Mouse (Mus musculus) heart, embryonic 14.5 days (tissue): ENCODE data around the gene Atp5b. TPM values are rescaled to one million over a fixed set of nuclear protein-coding genes. Genes with fewer than 3 reads are reported as not detected.
"Not testable (repeated sequence)": the region's sequence is repeated elsewhere in the genome, so short reads cannot be mapped to it uniquely, and the experiment has no call there.

Experiments
- ATAC-seq: fragments of 200-750 bp; cut with Nextera tagmentation; 2 replicates; pipeline ENCODE4 v1.8.0; 2017; ENCODE audit warnings: low read depth, moderate TSS enrichment; ENCODE audit not compliant: insufficient number of reproducible peaks, insufficient read depth, low FRiP score
- H3K27ac ChIP-seq, 2 experiments: fragments of 200-500 bp in 1 of 2; fragments of 300-500 bp in 1 of 2; sonication (generic) in 1 of 2; replicated peaks in 1 of 2; 2 replicates each; pipeline ENCODE4 v1.5.1; 2012 to 2014; ENCODE audit warnings: low read depth in 2 of 2, low read length in 2 of 2, control low read depth in 1 of 2, mild to moderate bottlenecking in 1 of 2, mixed read lengths in 1 of 2; ENCODE audit not compliant: control insufficient read depth in 1 of 2, insufficient read depth in 1 of 2
- H3K27me3 ChIP-seq: fragments of 300-500 bp; sonication (generic); 2 replicates; pipeline ENCODE4 v1.6.1; 2014; ENCODE audit warnings: mild to moderate bottlenecking, low read length, control low read depth; ENCODE audit not compliant: control insufficient read depth, insufficient read depth
- H3K36me3 ChIP-seq: fragments of 300-500 bp; sonication (generic); 2 replicates; pipeline ENCODE4 v1.6.1; 2014; ENCODE audit warnings: mild to moderate bottlenecking, control low read depth, low read length, mixed read lengths; ENCODE audit not compliant: control insufficient read depth, insufficient read depth
- H3K4me1 ChIP-seq, 2 experiments: fragments of 200-500 bp in 1 of 2; fragments of 300-500 bp in 1 of 2; sonication (generic) in 1 of 2; 2 replicates each; pipeline ENCODE4 v1.6.1; 2012 to 2014; ENCODE audit warnings: low read length in 2 of 2, control low read depth in 1 of 2, mixed read lengths in 1 of 2; ENCODE audit not compliant: control insufficient read depth in 2 of 2, insufficient read depth in 2 of 2
- H3K4me2 ChIP-seq: fragments of 300-500 bp; sonication (generic); 2 replicates; pipeline ENCODE4 v1.6.1; 2014; ENCODE audit warnings: mild to moderate bottlenecking, low read length
- H3K4me3 ChIP-seq, 2 experiments: fragments of 200-500 bp in 1 of 2; fragments of 300-500 bp in 1 of 2; sonication (generic) in 1 of 2; 2 replicates each; pipeline ENCODE4 v1.5.1; 2012 to 2014; ENCODE audit warnings: low read length in 2 of 2, mild to moderate bottlenecking in 2 of 2, control low read depth in 1 of 2, low read depth in 1 of 2, moderate library complexity in 1 of 2; ENCODE audit not compliant: control insufficient read depth in 1 of 2, insufficient read depth in 1 of 2
- H3K9ac ChIP-seq: fragments of 300-500 bp; sonication (generic); 2 replicates; pipeline ENCODE4 v1.6.1; 2014; ENCODE audit warnings: mild to moderate bottlenecking, low read length
- H3K9me3 ChIP-seq: fragments of 300-500 bp; sonication (generic); 2 replicates; pipeline ENCODE4 v1.6.1; 2016; ENCODE audit warnings: low read length, control low read depth; ENCODE audit not compliant: control insufficient read depth
- WGBS: fragments of 180-500 bp; shearing (Covaris S2); extraction: QIAGEN DNeasy Blood & Tissue Kit; methylation state at CpG from one replicate; pipeline ENCODE4 v1.1.7; 2014; 5-methylcytosine and 5-hydroxymethylcytosine counted together
- polyA plus RNA-seq: library from polyadenylated mRNA; unstranded; fragments of >200 nt; fragmentation: Nextera tagmentation; extraction: Ambion mirVana; gene quantifications from 2 replicates; pipeline ENCODE4 v1.2.1, GENCODE M21; 2014

Atp5b gene
- polyA plus RNA-seq, 1 experiment from 2014 or later: 6,412 TPM

DNA sequence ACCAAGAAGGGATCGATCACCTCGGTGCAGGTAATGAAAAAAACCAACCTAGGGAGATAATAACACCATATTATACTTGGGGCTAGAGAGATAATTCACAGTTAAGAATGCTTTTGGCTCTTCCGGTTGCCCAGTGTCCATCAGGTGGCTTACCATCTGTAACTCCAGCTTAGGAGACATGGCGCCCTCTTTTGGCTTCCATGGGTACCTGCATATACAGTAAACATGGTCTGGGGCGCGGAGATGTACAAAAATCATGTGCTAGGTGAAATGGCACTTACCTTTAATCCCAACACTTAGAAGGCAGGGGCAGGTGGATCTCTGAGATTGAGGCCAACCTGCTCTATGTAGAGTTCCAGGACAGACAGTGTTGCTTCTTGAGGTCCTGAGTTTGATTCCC is 3.3 kb downstream of the Atp5b start:
- no peak overlapping the region for H3K9ac ChIP-seq
- H3K27ac ChIP-seq: no peak overlapping the region
- 73% methylated on average over 6 of the region's 6 CpGs for WGBS
- peaks cover 7 to 40% of the 10 kb centered on the region in 2 experiments for H3K4me1 ChIP-seq
- ATAC-seq: no peak
- H3K9me3 ChIP-seq: no peaks in the 10 kb centered on the region
- H3K4me2 ChIP-seq: peak overlapping the region; percentile 87
- H3K27me3 ChIP-seq: no peaks in the 10 kb centered on the region
- H3K4me3 ChIP-seq: no peak overlapping the region
- peaks cover 69% of the 10 kb centered on the region for H3K36me3 ChIP-seq

DNA sequence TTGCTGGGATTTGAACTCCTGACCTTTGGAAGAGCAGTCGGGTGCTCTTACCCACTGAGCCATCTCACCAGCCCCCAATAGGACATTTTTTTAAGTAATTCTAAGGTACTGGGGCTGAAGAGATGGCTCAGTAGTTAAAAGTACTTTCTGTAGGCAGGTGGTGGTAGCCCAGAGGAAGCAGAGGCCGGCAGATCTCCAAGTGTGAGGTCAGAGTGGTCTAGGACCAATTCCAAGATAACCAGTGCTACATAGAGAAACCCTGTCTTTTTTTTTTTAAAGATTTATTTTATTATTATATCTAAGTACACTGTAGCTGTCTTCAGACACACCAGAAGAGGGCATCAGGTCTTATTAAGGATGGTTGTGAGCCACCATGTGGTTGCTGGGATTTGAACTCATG is 4.1 kb downstream of the Atp5b start:
- WGBS: 55% methylated on average over 2 of the region's 2 CpGs
- not testable (repeated sequence) for H3K4me3 ChIP-seq, H3K9me3 ChIP-seq, H3K9ac ChIP-seq, ATAC-seq, H3K27me3 ChIP-seq, H3K4me2 ChIP-seq, H3K27ac ChIP-seq
- peaks cover 12 to 40% of the 10 kb centered on the region in 2 experiments for H3K4me1 ChIP-seq
- H3K36me3 ChIP-seq: peaks cover 69% of the 10 kb centered on the region

DNA sequence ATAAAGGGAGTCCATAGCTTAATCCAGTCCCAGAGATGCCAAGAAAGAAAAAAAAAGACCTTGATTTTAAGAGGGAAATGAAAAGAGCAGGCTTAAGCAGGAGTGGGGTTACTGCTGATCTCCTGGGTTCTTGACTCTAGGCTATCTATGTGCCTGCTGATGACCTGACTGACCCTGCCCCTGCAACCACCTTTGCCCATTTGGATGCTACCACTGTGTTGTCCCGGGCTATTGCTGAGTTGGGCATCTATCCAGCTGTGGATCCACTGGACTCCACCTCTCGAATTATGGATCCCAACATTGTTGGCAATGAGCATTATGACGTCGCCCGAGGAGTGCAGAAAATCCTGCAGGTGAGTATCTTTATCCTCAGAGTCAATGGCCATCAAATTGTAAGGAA is 5.1 kb downstream of the Atp5b start:
- Histone ChIP-seq H3K36me3 (peaks cover 69% of the 10 kb centered on the region), H3K4me3 (no peak overlapping the region), H3K4me2 (no peak overlapping the region), H3K4me1 (peaks cover 12 to 40% of the 10 kb centered on the region in 2 experiments), H3K9me3 (no peaks in the 10 kb centered on the region), H3K9ac (no peak overlapping the region), H3K27me3 (no peaks in the 10 kb centered on the region), H3K27ac (no peak overlapping the region)
- WGBS: 84% methylated on average over 5 of the region's 5 CpGs
- ATAC-seq: no peak

DNA sequence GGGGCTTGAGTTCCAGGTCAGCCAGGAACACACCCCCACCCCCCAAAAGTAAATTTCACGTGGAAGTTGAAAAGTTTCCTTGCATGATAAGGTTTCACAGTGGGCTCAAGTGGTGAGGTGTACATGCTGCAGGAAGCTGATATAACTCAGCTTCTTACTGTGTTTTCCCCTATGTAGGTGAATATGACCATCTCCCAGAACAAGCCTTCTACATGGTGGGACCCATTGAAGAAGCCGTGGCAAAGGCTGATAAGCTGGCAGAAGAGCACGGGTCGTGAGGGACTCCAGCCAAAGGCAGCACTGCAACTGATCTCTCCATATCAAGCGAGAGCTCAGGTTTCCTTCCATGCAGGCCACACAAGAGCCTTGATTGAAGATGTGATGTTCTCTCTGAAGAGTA is 6.8 kb downstream of the Atp5b start:
- Histone ChIP-seq H3K36me3 (peaks cover 59% of the 10 kb centered on the region), H3K4me1 (peaks cover 21 to 56% of the 10 kb centered on the region in 2 experiments), H3K27ac (no peak overlapping the region), H3K9me3 (no peaks in the 10 kb centered on the region), H3K4me3 (no peak overlapping the region), H3K27me3 (no peaks in the 10 kb centered on the region), H3K9ac (no peak overlapping the region), H3K4me2 (no peak overlapping the region)
- ATAC-seq: no peak
- WGBS: 14% methylated on average over 5 of the region's 5 CpGs

DNA sequence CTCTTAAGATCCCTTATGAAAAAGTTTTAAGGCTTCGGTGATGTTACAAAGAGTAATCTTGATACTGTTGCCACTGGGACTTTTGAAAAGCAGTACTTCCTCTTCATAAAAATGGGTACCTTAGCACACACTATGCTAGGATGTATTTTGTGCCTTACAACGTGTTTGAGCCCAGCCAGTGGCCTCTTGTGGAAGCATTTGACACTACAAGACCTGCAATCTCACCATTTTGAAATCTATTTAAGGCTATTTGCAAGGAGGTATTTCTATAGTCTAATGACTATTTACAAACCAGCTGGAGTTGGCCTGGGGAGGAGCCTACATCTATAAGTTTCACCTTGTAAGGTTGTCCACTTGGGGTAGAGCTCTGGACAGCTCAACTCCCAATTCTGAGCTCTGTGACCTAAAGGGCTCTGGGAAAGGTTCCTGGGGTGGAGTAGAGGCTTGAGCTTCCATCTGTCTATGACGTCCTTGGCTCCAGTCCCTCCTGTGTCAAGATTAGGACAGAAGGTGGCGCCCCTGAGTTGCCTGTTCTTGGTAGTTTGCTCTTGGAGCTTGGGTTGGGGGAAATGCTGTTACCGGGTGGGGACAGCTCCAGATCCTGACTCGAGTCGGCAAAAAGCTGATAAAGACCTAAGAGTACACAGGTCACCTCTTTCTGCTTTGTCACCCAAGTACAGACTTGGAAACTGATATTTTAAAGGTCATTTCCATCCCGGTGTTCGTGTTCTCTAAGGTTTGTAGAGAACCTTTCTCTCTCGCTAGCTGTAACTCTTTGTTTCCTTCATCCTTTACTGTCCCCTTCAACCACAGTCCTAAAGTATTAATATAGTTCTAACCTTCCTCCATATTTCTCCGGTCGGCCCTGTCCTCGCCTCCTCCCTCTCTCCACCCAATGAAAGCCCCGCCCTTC is 7.8 kb downstream of the Atp5b start:
- peak overlapping the region; percentile 91; a peak in 3 of 4 replicates for H3K4me3 ChIP-seq

DNA sequence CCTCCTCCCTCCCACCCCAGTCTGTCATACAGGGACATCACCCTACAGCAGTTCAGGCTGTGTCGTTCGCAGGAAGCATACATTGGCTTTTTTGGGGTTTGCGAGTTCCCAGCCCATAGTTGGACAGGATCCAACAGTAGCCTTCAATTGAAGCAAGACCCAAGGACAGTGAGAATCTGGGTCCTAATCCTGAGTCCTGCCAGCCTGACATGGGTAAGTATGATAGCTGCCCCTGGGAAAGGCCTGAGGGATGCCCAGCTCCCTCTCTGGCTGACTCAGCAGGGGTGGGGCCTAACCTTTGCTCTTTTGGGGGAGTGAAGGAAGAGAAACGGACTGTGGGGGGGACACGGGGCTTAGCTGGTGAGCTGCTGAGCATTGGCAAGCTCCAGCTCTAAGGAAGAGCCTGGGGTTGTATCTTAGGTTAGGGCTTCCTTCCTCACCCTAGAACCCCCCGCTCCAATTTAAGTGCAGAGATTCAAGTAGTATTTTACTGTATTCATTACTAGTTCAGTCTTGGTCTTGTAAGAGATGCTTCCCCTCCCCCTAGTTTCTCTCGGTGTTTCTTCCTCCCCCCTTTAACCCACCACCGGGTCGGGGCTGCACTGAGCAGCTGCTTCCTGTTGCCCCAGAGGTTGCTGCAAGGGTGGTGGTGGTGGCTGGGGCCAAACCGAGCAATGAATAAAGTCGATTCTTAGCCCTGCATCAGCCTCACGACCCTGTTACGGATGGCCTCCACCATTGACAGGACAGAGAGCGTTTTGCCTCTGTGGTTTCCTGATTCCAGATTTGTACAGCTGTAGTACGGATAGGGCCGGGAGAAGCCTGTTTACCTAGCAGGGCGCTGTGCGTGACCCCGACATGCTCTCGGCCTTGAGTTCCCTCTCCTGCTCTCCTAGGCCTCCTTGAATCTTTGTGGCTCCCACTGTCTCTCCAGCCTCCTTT is 8.8 kb downstream of the Atp5b start, which contains the start of gene Baz2a:
Baz2a (plus strand) TSS at position 14 of the 942 bp plus-strand sequence.
- peak within 1 kb of the TSS; percentile 91 for H3K4me3 ChIP-seq
- peaks cover 39% of the 10 kb centered on the region for H3K36me3 ChIP-seq
- peak; percentile 6; the same call in 1 of the 2 replicates for ATAC-seq
- peaks cover 23 to 48% of the 10 kb centered on the region in 2 experiments for H3K4me1 ChIP-seq
- H3K9me3 ChIP-seq: no peaks in the 10 kb centered on the region
- H3K4me2 ChIP-seq: peak within 1 kb of the TSS; percentile 96
- peak within 1 kb of the TSS; percentile 93 to 98 for H3K27ac ChIP-seq
- no peaks in the 10 kb centered on the region for H3K27me3 ChIP-seq
- WGBS: 1% methylated on average over 20 of the region's 20 CpGs
- peak within 1 kb of the TSS; percentile 94 for H3K9ac ChIP-seq

More for the DNA sequence above, 7.8 kb downstream of the Atp5b start:
- WGBS: 6% methylated on average over 14 of the region's 14 CpGs
- peak overlapping the region; percentile 96 for H3K4me2 ChIP-seq
- H3K9me3 ChIP-seq: no peaks in the 10 kb centered on the region
- H3K9ac ChIP-seq: peak overlapping the region; percentile 94
- peak overlapping the region; percentile 69 to 98 for H3K27ac ChIP-seq
- no peaks in the 10 kb centered on the region for H3K27me3 ChIP-seq
- H3K36me3 ChIP-seq: peaks cover 48% of the 10 kb centered on the region
- H3K4me1 ChIP-seq: peaks cover 22 to 52% of the 10 kb centered on the region in 2 experiments
- ATAC-seq: peak; percentile 47
